Mouse (Mus musculus) bone marrow, adult 2 months (tissue): ENCODE results near the gene Ctdsp2.

Experiments used
- CTCF ChIP-seq: fragments of 200-500 bp; IDR thresholded peaks from 2 replicates; pipeline ENCODE4 v1.5.1; 2011; ENCODE audit warnings: low read length, control low read depth; ENCODE audit not compliant: control insufficient read depth, insufficient read depth
- POLR2A ChIP-seq: fragments of 200-500 bp; IDR thresholded peaks from 2 replicates; pipeline ENCODE4 v1.6.1; 2011; ENCODE audit warnings: low read depth, mild to moderate bottlenecking, control low read depth, low read length, borderline replicate concordance; ENCODE audit not compliant: control insufficient read depth

DNA sequence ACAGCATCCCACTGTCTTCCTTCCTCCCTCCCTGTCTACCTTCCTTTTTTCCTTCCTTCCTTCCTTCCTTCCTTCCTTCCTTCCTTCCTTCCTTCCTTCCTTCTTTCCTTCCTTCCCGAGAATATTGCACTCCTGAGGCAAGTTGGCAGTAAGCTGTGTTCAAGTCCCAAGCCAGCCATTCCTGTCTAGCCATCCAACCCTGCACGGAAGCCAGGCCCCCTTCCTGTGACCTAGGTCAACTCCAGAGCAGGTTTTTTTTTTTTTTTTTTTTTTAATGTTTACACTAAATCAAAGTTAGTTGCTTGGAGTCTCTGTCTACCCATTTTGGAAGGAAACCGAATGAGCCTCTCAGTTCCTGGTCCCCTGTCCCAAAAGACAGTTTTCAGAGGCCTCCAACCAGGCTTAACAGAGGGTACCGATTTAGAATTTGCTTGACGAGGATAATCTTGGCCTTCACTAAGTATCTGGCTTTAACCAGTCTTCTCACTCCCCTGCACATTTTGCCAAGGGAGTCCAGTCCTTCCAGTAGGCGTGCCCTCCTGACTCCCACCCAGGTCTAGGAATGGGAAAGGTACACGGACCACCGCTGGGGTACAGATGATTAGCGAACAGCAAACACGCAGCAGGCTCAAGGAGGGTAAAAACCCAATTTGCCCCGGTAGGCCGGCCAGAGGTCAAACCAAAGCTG is 7.0 kb upstream of the Ctdsp2 start:
- TF ChIP-seq CTCF (no peak), POLR2A (no peak)
